Mouse (Mus musculus) mature B cell (primary cell): ENCODE results near the gene Phyhipl.

ENCODE experiments used
- in situ Hi-C: fragments of 300-500 bp; cut with MboI; formaldehyde crosslinking; loops from 2 replicates; pipeline ENCODE4 v1.14.3; 2019

Phyhipl gene

DNA sequence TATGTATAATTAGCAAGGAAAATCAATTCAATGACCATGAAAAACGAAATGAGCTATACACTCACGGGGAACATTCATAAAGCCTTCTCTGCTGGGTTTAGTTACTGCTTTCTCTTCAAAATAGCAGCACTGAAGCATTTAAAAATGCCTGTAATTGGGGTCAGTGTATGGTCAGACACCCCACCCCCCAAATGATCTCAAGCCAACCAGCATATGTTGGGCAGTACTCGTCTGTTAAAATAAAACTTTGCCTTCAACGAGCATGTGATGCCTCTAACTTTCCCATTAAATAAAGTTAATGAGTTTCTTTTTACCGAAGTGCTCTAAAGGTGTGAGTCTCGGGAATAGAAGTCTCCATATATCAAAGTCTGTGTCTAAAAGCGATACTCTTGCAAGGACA, at the start of gene Phyhipl:
TSS of gene Phyhipl (minus strand) at position 138 of the 400 bp plus-strand sequence.
- in situ Hi-C loops = no loop called here

DNA sequence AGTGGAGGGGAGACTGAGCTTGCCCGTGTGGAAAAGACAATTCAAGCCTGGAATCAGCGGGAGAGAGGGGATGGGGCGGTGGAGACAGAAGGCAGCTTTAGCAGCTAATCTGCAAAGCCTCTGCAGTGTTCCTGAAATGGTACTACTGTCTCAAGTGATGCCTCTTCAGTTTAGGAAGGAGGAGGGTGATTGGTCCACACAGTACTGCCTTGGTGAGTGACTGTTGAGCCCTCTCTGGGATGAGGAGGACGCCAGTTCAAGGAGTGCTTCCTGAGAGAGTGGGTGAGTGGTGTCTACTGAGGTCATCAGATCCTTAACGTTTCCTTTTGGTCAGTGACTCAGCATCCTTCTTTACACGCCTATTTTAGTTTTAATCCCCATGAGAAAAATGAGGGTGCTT, 47.4 kb upstream of the Phyhipl start:
- in situ Hi-C loops = no loop called here

DNA sequence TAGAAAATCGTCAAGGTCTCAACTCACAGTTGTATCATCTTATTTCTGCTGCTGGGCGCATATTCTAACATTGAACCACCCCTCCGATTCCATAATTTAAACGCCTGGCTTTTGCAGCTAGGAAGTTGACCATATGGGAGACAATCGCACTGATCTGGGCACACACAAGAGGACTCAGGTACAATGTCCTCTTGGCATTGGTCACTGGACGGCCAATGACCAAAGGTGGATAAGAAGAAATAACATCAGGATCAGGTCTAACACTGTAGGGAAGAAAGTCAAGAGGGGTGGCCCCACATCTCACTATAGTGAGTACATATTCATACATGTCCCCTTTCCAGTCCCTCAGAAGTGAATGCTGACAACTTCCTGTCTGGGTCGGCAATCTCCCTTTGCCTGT, 43.8 kb upstream of the Phyhipl start:
- in situ Hi-C loops = no loop called here

DNA sequence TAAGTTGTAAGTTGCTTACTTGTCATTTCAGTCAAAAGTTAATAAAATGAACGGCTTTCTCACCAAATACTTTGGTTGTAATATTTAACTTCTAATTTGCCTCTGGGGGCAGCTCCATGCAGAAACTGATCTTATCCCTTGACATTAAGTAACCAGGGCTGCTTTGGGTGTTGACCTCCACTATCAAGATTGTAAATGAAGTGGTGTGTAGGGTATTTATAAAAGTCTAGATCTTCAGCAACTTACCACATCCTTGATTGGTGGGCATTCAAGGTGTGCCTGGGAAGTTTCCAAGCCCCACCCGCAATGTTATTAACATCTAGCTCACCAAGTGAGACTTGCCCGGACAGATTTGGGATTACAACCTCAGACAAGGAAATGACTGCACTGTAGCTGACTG, 42.2 kb upstream of the Phyhipl start:
- in situ Hi-C loops = no loop called here

DNA sequence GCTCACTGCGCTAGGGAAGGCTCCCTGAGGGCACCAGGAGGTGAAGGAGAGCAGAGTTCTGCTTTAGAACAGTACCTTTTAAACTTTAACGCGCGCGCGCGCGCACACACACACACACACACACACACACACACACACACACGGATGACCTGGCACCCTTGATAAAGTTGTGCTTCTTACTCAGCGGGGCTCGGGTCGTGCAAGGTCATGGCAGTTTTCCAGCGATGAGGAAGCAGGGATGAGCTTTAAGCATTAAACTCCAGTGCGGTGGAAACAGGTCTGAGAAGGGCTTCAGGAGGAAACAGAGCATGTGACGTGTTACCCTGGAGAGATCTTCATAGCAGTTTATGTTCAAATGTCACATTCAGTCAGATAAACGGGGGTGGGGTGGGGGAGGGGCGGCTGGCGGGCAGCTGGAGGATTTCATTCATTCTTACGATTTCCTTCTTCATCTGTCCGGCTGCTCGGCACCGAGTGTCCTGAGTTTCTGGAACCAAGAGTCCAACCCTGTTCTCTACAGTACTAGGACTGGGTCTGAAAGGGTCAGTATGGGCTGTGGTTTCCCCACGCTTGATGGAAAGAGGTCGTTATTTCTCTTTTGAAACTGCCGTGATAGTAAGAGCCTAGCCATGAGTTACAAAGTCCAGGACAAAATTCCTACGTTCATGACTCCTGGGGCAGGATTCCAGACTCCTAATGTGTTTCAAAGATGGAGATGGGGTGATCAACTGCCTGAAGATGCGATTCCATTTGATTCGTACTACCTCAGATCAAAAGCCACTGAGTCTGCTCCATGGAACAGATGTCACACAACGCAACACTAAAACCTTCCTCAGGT, 41.2 kb upstream of the Phyhipl start:
- in situ Hi-C loops = no loop called here

- in situ Hi-C loops = no loop called here
These were observed 33.6 kb upstream of the Phyhipl start for GRCm38 (mm10) chr10:70689346-70689745.

GRCm38 (mm10) chr10:70688881-70689280, 33.1 kb upstream of the Phyhipl start:
- in situ Hi-C loops = no loop called here

DNA sequence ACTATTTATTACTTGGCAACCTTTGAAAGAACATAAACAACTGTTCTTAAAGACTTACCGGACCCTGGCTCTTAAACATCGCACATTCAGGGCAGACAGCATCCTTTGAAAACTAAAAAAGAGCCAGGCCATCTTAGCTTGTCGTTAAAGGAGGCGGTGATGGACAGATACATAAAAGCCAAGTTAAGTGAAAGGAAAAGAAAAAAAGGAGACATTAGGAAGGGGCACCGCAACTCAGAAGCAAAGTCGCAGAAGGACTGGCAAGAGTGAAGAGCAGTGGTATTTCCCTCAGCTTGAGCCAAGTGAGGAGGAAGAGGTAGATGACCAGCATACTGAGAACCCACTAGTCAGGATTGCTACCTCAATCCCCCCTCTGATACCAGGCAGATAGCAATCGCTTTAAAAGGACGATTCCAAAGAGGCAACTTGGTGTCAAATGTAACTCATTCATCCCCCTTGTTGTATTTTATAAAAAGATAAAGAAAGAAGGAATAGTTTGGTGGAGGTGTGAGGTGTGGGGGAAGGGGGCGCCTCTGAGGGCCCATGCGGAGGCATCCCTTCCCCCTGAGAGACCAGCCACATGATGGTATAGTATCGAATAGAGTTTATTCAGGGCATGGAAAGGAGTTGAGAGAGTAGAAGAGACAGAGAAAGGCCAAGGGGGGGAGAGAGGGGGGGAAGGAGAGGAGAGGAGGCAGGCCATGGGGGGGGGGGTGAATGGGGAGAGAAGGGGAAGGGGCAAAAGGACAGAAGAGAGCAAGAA, 31.4 kb upstream of the Phyhipl start:
- in situ Hi-C loops = no loop called here

DNA sequence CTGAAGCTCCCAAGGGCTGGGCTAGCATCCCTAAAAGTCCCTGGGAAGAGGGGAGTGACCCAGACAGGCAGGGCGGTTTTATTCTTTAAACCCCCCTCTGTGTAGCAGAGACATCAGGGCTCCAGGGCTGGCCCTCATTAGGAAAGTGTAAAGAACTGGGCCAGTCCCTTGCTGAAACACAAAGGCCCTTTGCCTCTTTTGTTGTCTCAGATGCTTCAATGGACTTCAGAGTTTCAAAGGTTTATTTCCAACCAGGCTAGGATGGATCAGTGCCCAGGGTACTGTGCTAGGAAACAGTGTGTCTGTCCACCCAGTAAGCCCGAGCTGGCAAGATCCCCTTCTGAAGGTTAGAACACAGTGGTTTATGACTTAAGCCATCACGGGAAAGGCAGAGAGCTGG, 30.7 kb upstream of the Phyhipl start:
- in situ Hi-C loops = no loop called here

- in situ Hi-C loops = no loop called here
These were observed 27.7 kb upstream of the Phyhipl start for GRCm38 (mm10) chr10:70683508-70683907.

DNA sequence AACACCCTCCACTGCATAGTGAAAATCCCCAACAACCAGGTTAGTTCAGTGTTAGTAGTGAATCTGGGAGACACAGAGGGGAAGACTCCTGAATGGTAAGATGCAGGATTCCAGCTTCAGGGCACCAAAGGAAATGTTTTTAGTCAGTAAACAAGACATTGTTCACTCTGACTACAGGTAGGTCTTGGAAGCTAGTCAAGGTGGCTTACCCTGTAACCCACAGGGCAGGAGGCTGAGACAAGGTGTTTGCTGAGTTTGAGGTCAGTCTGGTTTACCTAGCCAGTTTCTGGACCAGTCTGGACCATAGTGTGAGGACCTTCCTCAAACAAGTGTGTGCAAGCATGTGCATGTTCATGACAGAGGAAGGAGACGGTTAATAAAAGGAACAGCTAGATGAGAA, 22.2 kb upstream of the Phyhipl start:
- in situ Hi-C loops = no loop called here

DNA sequence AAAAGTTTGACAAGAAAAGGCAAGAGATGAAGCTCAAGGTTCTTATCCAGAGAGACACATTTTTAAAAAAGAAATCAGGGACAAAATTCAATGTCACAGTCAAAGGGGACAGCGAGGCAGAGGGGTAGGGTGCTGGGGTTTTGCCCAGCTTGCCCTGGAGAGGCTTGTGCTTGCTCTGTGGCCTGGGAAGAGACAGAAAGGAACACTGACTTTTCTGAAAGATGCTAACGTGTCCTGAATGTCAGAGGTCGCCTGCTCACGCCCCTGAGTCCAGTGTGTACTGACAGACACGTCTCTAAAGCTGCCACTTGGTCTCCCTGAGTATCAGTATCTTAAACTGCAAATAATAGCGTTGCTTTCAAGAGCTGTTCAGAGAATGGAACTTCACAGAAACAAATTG, 507 bp upstream of the Phyhipl start:
- in situ Hi-C loops = no loop called here

- in situ Hi-C loops = no loop called here
These were observed 1.1 kb downstream of the Phyhipl start for GRCm38 (mm10) chr10:70654655-70655054.

- in situ Hi-C loops = no loop called here
These were observed 1.6 kb downstream of the Phyhipl start for GRCm38 (mm10) chr10:70654139-70654538.

- in situ Hi-C loops = no loop called here
These were observed 3.8 kb downstream of the Phyhipl start for GRCm38 (mm10) chr10:70651769-70652648.

GRCm38 (mm10) chr10:70648831-70649230, 6.9 kb downstream of the Phyhipl start:
- in situ Hi-C loops = no loop called here

DNA sequence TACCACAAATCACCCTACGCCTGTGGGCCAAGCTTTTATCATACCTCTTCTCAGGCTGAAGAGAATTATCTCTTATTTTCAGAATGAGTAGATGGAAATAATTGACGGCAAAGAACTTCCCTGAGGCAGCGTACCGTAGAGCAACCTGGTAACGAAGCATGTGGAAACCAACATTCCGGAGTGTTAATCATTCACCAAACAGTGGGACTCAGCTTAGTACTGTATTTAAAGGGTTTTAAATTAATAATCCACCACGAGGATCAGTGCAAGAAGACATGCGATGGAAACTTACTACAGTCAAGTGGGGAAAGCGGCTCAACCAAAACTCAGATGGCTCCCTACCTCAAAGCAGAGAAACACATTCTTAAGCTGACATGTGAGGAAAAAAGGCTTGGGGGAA, 12.6 kb downstream of the Phyhipl start:
- in situ Hi-C loops = no loop called here

DNA sequence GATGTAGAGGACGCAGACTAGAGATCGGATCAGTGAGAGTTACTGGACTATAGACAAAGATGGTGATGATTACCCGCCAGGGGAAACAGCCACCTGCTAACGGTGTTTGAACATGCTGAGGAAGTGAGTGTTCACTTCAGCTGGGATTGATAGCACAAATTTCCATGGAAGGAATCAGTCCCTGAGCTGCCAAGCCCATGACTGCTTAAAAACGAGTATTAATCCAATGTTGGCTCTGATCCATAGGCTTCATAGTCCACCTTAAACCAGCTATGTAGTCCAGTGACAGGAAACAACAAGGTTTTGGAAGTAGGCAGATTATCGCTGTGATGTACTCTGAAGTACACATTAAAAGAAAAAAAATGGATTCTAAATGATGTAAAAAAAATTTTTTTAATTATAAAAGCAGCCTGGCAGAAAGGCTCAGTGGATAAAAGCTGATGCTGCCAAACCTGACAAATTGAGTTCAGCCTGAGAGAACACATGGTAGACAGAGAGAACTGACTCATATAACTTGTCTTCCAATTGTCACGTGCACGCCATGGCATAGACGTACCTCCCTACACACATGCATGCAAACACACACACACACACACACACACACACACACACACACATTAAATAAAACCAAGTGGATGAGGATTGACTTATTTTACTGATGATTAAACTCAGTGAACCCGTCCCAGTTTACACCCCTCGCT, 14.7 kb downstream of the Phyhipl start:
- in situ Hi-C loops = no loop called here

DNA sequence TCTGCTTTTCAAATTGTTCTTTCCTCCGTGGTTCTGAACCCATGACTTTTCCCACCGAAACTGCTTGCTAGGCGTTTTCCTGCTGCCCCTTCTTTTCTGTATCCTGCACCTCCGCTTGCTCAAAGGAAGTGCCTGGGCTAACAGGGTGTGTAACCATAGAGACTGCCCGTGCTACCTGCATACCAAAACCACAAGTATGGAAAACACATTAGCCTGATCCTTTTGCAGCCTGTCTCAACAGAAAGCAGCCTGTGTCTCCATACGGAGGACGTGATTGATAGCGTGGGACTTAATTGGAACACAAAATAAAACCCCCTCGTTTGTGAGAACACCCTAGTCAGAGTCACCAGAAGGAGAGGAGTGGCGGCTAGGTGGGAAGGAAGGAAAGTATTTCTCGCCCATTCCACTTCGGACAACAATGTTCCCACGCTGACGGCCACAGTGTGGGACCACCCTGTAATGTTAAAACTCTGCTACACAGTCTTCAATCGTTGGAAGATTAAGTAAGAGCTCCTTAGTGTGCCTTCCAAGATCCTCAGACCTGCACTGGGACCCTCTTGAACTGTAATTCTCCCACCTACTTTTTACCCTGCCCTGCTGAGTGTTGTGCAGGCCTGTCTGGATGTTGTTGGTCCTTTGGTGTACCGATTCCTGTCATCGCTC, 15.6 kb downstream of the Phyhipl start:
- in situ Hi-C loops = no loop called here

GRCm38 (mm10) chr10:70637640-70638328, 18.0 kb downstream of the Phyhipl start:
- in situ Hi-C loops = no loop called here
